Mouse (Mus musculus): ENCODE data around the gene Fam120a.

Fam120a gene

DNA sequence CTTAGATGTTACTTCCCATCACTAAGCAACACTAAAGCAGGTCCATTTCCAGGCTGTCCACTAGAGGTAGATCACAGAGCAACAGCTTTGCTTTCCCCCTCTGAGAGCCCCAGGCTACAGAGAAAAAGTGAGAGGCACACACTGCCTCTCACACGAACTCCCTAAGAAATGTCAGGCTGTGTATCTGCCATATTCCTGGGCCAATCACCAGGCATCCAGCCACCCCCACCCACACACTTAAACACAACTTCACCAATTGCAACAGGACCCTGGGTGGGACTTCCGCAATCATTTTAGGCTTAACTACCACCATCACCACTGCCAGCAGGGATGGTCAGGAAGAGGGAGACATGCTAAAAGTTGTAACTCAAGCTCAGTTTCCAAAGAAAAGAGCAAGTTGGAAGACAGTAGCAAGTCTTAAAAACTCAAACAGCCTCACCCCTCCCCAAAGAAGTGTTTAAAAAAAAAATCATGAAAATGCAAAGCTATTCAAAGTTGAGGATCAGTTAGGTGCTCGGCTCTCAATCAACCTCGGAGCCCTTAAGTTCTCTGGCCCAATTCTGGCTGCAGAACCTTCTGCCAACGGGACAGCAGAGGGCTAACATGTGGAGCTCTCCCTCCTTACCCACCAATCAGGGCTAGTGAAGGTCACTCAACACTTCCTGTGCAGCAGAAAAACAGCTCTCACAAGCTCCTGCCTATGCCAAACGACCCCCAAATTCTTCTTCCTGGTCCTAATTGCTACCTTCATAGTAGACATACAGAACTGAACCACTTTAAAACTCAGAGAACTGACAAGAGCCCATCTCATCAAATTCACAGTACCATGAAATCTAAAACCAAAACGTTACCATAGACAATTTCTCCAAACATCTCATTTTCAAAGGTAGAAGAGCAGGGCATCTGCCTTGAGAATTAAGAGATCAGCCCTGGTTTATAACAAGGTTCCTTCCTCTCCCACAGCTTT lies 2.0 kb downstream of the Fam120a start:
- DNase-seq = peak; percentile 56

GRCm38 (mm10) chr13:48964850-48965249 lies 3.0 kb downstream of the Fam120a start:
- no peak for DNase-seq

- no peak for DNase-seq
Measured at GRCm38 (mm10) chr13:48963111-48963510, 4.7 kb downstream of the Fam120a start.

- no peak for DNase-seq
Measured at GRCm38 (mm10) chr13:48962519-48962918, 5.3 kb downstream of the Fam120a start.

DNA sequence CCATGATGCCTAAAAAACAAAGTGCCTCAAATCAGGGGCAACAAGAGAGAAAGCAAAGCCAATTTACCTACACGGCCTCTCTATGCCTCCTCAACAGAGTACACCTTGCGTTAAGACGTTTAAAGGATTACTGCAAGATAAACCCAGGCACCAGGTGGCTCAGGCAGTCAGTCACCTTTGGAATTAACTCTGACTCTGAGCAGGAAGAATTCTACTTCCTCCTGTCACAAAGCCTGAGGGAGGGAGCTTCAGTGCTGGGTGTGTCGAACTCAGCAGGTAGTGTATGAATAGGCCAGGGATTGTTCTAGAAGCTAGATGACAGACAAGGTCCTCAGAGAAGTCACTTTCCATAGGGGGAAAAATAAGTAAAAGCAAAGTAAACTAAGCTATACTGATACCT lies 9.2 kb downstream of the Fam120a start:
- DNase-seq = no peak

DNA sequence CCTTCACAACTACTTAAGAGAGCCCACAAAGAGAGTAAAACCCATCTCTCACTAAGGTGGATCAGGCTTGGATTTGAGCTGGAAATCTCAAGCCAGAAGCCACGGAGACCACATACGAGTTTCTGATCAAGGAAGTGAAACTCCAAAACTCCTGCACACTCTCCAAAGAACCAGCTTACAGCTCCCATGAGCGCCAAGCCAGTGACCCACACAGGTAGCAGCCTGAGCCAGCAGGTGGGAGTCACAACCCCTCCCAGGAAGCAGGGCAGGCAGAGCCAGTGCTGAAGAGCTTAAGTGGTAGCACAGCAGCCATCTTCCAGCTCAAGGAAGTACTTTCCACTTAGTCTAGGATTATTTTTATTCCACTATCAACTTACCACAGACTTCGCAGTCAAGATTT lies 13.0 kb downstream of the Fam120a start:
- DNase-seq = no peak

DNA sequence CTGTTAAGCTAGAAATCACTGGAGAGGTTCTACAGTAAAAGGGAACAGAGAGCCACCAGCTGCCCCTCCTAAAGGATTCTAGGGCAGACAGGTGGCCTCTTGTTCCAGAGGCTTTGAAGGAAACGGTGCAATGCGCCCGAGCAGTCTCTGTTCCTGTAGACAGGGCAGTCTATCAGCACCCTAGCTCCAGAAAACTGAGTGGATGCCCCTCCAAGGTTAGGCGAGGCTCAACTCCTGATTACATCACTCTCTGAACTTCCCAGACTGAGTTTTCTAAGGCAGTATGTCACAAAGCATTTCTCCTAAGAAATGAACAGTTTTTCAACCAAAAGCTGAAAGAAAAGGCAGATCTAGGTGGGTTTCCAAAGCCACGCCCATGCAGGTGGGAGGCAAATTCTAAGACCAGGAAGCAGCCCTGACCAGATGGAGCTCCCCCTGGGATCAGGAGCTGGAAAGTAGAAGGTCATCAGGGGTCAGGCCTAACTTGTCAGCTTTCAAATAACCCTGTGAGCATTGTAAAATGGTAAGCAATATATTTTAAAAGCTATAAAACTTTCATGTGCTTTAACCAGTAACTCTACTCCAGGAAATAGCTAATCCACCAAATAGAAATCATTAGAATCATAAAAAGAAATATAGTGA lies 17.1 kb downstream of the Fam120a start:
- no peak for DNase-seq

- DNase-seq = no peak
Measured at GRCm38 (mm10) chr13:48948951-48949350, 18.9 kb downstream of the Fam120a start.

GRCm38 (mm10) chr13:48944571-48944970 lies 23.2 kb downstream of the Fam120a start:
- DNase-seq = no peak

DNA sequence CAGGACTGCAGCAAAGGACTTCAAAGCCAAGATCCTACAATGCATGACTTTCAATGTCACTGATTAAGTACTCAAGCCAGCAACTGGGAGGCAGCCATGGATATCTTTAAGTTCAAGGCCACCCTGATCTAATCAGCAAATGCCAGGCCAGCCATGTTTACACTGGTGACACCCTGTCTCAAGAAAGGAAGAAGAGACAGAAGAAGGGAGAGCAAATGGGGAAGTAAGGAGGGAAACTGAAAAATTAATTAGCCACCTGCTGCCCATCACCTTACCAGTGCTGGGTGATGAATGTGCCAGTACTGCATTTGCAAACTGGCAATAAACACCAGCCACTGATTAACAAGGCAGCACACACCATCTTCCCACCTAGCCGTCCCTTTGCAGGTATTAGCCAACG lies 25.3 kb downstream of the Fam120a start:
- no peak for DNase-seq

DNA sequence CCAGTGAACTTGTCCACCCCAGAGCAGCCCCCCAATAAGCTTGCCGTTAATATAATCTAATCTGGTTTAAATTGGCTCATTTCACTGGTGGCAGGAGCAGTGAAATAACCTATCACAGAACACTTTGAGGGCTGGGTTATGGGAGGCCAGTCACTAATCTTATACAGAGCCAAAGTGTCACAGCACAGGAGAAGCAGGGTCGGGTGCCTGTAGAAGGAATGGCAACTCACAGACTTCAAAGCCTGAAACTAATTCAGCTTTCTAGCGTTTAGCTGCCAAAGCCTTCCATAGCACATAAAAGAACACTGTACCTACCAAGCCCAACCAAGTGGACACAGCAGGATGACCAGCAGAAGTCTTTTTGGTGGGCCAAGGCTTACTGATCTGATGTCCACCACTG lies 26.0 kb downstream of the Fam120a start:
- no peak for DNase-seq

- no peak for DNase-seq
Measured at GRCm38 (mm10) chr13:48934597-48934996, 33.2 kb downstream of the Fam120a start.

DNA sequence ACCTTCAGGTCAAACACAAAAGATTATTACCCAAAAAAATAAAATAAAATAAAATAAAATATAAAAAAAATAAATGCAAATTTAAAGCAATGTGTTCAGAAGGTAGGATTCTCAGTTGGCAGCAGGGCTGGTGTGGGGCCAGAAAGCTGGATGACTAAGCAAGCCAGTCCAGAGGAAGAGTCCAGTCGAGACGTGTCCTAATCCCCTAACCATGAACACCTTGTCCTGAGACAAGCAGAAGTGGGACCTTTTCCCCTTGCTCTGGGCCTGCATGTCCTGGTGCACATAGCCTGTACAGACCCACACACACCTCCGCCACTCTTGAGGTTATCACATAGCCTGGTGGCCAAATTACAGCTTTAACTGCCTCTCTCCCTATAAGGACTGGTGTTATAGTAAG lies 35.1 kb downstream of the Fam120a start:
- DNase-seq = no peak

DNA sequence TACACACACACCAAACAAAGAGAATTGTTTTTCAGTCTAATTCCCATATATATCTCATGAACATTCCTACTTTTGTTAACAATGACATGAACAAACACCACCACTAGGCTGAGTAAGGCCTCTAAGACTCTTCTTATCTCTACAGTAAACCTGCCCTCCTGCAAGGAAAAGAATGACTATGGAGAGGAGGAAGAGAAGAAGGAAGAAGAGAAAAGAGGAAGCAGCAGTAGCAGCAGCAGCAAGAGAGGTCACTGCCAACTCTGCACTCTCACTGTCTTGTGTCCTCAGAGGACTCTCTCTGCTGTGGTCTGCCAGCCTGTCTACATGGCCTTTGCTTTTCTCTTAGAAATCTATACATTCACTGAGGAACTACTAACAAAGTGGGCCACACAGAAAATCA lies 36.1 kb downstream of the Fam120a start:
- no peak for DNase-seq

DNA sequence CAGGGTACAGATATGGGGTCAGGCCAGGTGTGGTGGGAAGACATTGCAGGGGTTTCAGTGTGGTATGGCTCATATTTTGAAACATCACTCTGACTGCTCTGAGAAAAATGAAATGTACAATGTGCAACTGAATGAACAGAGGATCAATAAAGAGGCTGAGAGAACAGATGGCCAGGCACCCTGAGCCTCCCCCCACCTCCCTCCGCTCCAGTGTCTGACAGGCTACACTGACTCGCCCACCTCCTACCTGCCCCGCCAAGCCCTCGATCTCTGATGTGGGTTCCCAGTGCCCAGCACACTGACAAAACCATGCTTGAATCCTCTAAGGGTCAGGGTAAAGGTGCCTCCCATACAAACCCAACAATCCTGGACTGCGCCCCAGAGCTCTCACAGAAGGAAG lies 36.6 kb downstream of the Fam120a start:
- no peak for DNase-seq

GRCm38 (mm10) chr13:48929535-48930110 lies 38.2 kb downstream of the Fam120a start:
- no peak for DNase-seq

- no peak for DNase-seq
Measured at GRCm38 (mm10) chr13:48927609-48928008, 40.2 kb downstream of the Fam120a start.

DNA sequence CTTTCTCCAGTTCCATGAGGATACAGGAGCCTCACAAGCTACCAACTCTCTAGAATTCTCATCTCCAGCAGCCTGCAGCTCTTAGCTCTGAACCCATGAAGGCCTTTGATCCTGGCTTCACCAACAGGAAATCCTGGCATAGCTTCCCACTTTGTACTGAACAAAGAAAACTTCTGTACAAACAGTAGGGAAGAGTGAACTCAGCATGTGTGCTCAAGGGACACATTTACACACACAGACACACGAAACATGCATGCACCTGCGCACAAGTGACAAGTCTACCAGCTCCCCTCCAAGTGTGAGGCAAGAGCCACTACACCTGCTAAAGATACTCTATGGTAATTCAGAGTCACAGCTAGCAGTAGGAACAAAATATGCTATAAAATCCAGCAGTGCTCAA lies 45.1 kb downstream of the Fam120a start:
- no peak for DNase-seq

DNA sequence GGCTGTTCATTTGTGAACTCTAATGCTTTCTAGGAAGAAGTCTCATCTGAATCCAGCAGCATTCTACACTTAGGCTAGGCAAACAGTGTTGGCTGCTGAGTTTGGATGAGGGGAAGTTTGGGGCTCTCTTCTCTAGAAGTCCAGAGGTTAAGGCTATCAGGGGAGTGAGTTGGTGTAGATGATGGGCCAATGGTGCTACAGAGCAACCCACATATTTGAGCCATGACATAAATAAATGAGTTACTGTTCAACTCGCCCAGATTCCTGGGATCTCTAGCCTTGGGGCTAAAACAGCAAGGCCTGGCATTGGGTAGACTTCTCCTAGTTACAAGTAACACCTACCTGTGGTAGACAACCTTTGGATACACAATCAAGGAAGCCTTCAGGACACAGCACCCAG lies 46.6 kb downstream of the Fam120a start:
- no peak for DNase-seq

- no peak for DNase-seq
Measured at GRCm38 (mm10) chr13:48919756-48920415, 47.9 kb downstream of the Fam120a start.

DNA sequence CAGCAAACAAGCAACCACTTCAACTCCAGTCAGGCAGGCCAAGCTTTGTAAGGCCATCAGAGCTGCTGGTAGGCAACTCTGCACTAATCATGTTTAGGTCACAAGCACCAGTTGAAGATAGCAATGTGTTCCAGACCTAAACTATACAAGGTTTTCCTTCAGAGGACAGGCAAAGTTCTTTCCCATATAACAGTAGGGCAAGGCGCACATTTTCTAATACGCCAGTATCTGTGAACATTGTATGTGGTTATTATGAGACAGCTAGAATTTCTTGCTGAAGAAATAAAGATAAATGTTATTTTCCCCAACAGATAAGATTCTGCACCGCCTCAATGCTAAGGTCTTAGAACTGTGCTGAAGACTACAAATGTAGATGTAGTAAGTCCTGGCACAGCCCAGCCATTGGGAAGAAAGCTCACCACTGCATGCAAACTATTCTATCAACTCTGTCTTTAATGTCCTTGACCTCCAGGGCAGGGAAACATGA lies 50.7 kb downstream of the Fam120a start:
- no peak for DNase-seq

GRCm38 (mm10) chr13:48913680-48914079 lies 54.1 kb downstream of the Fam120a start:
- peak; percentile 42 for DNase-seq

DNA sequence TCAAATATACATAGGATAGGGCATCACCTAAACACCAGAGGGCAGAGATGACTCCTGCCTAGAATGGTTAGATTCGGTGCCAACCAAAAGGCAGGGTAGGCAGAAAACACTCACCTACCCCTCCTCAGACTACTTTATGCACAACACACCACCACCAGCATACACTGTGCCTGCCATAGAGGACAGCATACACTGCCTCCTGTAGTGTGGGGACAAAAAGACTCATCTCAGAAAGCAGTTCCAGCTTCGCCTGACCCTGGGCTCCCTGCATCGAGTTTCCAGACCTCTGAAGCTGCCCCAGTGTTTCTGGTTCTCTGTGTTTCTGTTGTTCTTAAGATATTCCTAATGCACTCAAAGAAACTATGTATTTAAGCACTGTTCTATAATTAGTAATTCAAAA lies 54.7 kb downstream of the Fam120a start:
- DNase-seq = no peak
